Mouse (Mus musculus) stomach, postnatal 0 days (tissue): ENCODE measurements at regions not wholly inside any gene's neighbourhood (a gene's known extent, or its start where the extent isn't known, plus 50 kb on each side); places are given as distances from the start of the nearest gene placed in this dataset.

ENCODE experiments used
- CTCF ChIP-seq: IDR thresholded peaks from 2 replicates; pipeline ENCODE4 v1.5.1; 2016; ENCODE audit warnings: antibody characterized with exemption, low read depth, mild to moderate bottlenecking, moderate library complexity
- EP300 ChIP-seq: optimal IDR thresholded peaks from 2 replicates; pipeline ENCODE3; 2016; ENCODE audit warnings: antibody characterized with exemption

GRCm38 (mm10) chr2:166471257-166471753 lies 242.3 kb downstream of the Prex1 start:
- TF ChIP-seq CTCF, result no peak
- TF ChIP-seq EP300, result no peak
